Mouse (Mus musculus) left cerebral cortex, postnatal 25 days (tissue): ENCODE data around the gene Ivl. TPM values are rescaled to one million over a fixed set of nuclear protein-coding genes. Genes with fewer than 3 reads are reported as not detected.

ENCODE experiments used
- total RNA-seq, 2 experiments: library from RNA; stranded (reverse); gene quantifications; 2 replicates each; pipeline ENCODE4 v1.2.3; 2021

Ivl gene
- total RNA-seq, 2 experiments from 2014 or later = not detected

Other genes with a start within 250 kb of the Ivl start
- not detected for gene Sprr2d, start 234.6 kb downstream of the Ivl start, total RNA-seq
- not detected for gene Sprr2e, start 221.6 kb downstream of the Ivl start, total RNA-seq
- gene Sprr2f, start 208.5 kb downstream of the Ivl start, total RNA-seq = not detected
- not detected for gene Sprr2h, start 188.1 kb downstream of the Ivl start, total RNA-seq
- gene Sprr2i, start 165.7 kb downstream of the Ivl start, total RNA-seq = not detected
- gene Sprr2j-ps, start 155.7 kb downstream of the Ivl start, total RNA-seq = not detected
- 1 to 10 TPM; 3.5 to 3.9 TPM for gene Gm9774, start 144.3 kb downstream of the Ivl start, total RNA-seq
- gene Sprr2k, start 141.2 kb downstream of the Ivl start, total RNA-seq = not detected
- not detected for gene Sprr1b, start 134.9 kb downstream of the Ivl start, total RNA-seq
- gene Sprr3, start 115.0 kb downstream of the Ivl start, total RNA-seq = not detected
- not detected for gene Sprr1a, start 87.8 kb downstream of the Ivl start, total RNA-seq
- not detected for gene Sprr4, start 73.2 kb downstream of the Ivl start, total RNA-seq
- not detected for gene 2310046K23Rik, start 39.2 kb downstream of the Ivl start, total RNA-seq
- gene Smcp, start 15.3 kb upstream of the Ivl start, total RNA-seq = not detected
- not detected for gene 2210017I01Rik, start 33.8 kb upstream of the Ivl start, total RNA-seq
- not detected for gene Lce6a, start 47.9 kb upstream of the Ivl start, total RNA-seq
- not detected for gene Lce1a1, start 74.6 kb upstream of the Ivl start, total RNA-seq
- gene Lce1b, start 83.2 kb upstream of the Ivl start, total RNA-seq = not detected
- not detected for gene Lce1a2, start 96.6 kb upstream of the Ivl start, total RNA-seq
- gene Lce1c, start 105.5 kb upstream of the Ivl start, total RNA-seq = not detected
- gene Lce1d, start 113.5 kb upstream of the Ivl start, total RNA-seq = not detected
- gene Lce1e, start 135.3 kb upstream of the Ivl start, total RNA-seq = not detected
- not detected for gene Lce1f, start 146.6 kb upstream of the Ivl start, total RNA-seq
- gene Gm38119, start 165.4 kb upstream of the Ivl start, total RNA-seq = not detected
- not detected for gene Lce1g, start 178.6 kb upstream of the Ivl start, total RNA-seq
- not detected for gene Lce1h, start 191.3 kb upstream of the Ivl start, total RNA-seq
- not detected for gene Lce1i, start 205.2 kb upstream of the Ivl start, total RNA-seq
- gene Lce1j, start 216.8 kb upstream of the Ivl start, total RNA-seq = not detected
- gene Lce1k, start 234.2 kb upstream of the Ivl start, total RNA-seq = not detected